Mouse (Mus musculus): ENCODE results near the gene Fgf15. TPM values are rescaled to one million over a fixed set of nuclear protein-coding genes. Genes with fewer than 3 reads are reported as not detected.
"Not testable (repeated sequence)": the region's sequence is repeated elsewhere in the genome, so short reads cannot be mapped to it uniquely, and the experiment has no call there.

The Fgf15 gene
- polyA plus RNA-seq, 1 experiment from 2014 or later: 43.7 TPM

DNA sequence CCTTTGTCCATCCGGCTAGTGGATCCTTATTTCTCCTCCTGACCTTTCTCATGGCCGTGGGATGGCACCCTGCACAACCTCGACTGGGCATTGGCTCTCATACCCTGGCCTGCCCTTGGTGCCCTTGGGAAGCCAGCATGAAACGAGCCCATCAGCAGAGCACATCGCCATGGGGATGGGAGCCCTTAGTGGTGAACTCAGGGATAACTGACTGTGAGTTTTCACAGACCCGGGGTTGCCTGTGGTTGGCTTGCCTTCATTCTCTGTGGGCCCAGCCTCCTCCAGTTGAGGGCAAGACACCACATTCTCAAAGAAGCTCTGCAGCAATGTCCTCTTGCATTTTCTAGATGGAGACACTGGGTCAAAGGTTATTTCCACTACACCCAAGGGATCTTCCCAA lies 4.0 kb upstream of the Fgf15 start:
- Histone ChIP-seq H3K4me3 (no peak overlapping the region), H3K4me1 (replicated peaks) (peaks cover 29% of the 10 kb centered on the region), H3K9ac (no peak overlapping the region), H3K36me3 (no peaks in the 10 kb centered on the region), H3K4me2 (no peak overlapping the region), H3K27ac (replicated peaks) (no peak overlapping the region), H3K9me3 (no peaks in the 10 kb centered on the region), H3K27me3 (peaks cover 14% of the 10 kb centered on the region)
- ATAC-seq (ENCODE audit: low FRiP score, low read depth): no peak
- WGBS: 33% methylated on average over 6 of the region's 6 CpGs

DNA sequence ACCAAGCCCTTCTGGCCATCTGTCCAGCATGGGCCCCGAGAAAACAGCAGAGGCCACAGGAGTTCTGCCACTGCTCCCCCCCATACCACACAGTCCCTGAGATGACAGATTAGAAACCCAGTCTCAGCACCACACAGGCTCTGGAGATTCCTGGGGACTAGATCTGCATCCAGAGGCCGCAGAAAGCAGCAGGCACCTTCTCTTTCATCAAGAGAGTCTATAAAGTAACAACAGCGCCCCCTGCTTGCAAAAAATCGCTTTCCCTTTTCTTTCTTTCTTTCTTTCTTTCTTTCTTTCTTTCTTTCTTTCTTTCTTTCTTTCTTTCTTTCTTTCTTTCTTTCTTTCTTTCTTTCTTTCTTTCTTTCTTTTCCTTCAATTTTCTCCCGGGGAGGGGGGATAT lies 2.1 kb upstream of the Fgf15 start:
- no peaks in the 10 kb centered on the region for H3K36me3 ChIP-seq
- 2% methylated on average over 5 of the region's 5 CpGs for WGBS
- H3K4me2 ChIP-seq: peak overlapping the region; percentile 87
- H3K4me1 ChIP-seq (replicated peaks): peaks cover 29% of the 10 kb centered on the region
- H3K4me3 ChIP-seq: no peak overlapping the region
- H3K27me3 ChIP-seq: peaks cover 20% of the 10 kb centered on the region
- no peak for ATAC-seq (ENCODE audit: low FRiP score, low read depth)
- H3K9me3 ChIP-seq: no peaks in the 10 kb centered on the region
- no peak overlapping the region for H3K9ac ChIP-seq
- H3K27ac ChIP-seq (replicated peaks): no peak overlapping the region

DNA sequence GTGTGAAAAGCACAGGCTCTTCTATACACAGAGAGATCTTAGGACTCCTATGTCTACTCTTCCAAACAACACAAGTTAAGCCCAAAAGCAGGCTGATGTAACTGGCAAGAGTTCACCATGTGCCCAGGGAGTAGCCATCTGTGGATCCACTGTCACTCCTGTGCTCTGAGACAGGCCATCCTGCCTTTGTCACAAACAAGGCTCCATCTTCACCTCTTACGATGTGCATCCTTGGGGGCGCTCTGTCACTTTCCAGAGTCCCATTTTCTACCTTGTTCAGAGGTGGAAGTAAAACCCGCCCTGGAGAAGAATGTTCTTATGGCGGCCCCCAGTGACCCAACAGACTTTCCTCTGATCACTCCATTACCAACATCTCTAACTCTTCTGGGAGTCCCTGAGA lies 1.6 kb upstream of the Fgf15 start:
- Histone ChIP-seq H3K27ac (replicated peaks) (no peak overlapping the region), H3K27me3 (peaks cover 20% of the 10 kb centered on the region)
- no peak for ATAC-seq (ENCODE audit: low FRiP score, low read depth)

DNA sequence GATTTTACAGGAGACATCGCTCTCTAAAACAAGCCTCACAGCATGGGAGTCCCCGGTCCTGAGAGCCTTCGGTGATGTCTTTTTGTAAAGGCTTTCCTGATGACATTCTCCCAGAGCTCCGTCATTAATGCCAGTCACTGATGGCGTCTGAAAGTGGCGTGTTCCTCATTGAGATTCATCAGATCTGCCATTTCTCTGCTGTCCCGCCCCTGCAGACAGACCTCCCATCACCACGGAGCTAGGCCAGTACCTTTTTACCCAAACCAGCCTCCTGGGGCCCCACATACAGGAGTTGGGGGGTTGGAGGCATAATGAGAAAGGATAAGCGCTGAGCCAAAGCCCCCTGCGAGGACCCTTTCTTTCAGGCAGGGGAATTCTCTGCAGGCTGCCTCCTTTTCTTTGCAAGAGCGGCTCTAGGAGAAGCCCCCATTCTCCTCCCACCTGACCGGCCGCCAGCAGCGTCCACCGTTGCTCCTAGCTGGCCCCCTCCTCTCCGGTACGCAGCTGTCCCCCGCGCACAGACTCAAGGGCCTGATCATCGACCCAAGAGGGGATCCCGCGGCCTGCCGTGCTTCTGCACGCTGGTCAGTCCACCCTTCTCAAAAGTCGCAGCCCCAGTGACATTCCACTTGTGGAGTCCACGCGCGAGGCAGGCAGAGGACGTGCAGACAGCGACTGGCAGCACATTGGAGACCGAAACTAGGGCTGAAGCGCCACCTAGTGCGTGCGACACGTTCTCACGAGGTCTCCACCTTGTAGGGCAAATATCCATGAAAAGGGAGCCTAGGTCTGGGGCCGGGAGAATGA lies 823 bp upstream of the Fgf15 start:
- H3K4me2 ChIP-seq: peak overlapping the region; percentile 87
- peak overlapping the region; percentile 44 for H3K4me3 ChIP-seq
- ATAC-seq (ENCODE audit: low FRiP score, low read depth): peak; percentile 80
- H3K27ac ChIP-seq (replicated peaks): peak overlapping the region; percentile 27; the same call in 1 of the 2 replicates
- H3K9me3 ChIP-seq: no peaks in the 10 kb centered on the region
- peaks cover 29% of the 10 kb centered on the region for H3K4me1 ChIP-seq (replicated peaks)
- under 1% methylated on average over 37 of the region's 37 CpGs for WGBS
- H3K27me3 ChIP-seq: peaks cover 20% of the 10 kb centered on the region
- peak overlapping the region; percentile 29 for H3K9ac ChIP-seq
- no peaks in the 10 kb centered on the region for H3K36me3 ChIP-seq

More for the DNA sequence above, 1.6 kb upstream of the Fgf15 start:
- 3% methylated on average over 4 of the region's 4 CpGs for WGBS
- Histone ChIP-seq H3K36me3 (no peaks in the 10 kb centered on the region), H3K4me3 (peak overlapping the region; percentile 44), H3K4me2 (peak overlapping the region; percentile 87), H3K4me1 (replicated peaks) (peaks cover 29% of the 10 kb centered on the region), H3K9ac (no peak overlapping the region; the same call in 1 of the 2 replicates), H3K9me3 (no peaks in the 10 kb centered on the region)

DNA sequence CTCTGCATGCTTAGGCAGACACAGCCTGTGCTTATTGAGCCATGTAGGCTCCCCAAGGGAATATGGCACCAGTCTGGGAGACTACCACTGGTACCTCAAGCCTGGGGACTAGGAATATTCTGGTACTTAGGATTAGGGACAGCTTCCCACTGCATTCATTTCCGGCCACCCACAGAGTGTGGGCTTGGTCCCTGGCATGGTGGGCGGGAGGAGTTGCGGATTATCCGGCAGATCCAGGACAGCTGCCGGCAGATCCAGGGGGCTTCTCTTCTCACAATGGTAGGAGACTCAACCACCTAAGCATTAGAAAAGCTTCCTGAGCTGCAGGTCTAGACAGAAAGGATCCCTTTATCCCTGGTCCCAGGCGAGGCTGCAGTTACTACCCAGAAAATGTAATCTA lies 2.2 kb downstream of the Fgf15 start:
- Histone ChIP-seq H3K4me2 (peak overlapping the region; percentile 87), H3K9ac (no peak overlapping the region), H3K4me1 (replicated peaks) (peaks cover 29% of the 10 kb centered on the region), H3K27me3 (peaks cover 20% of the 10 kb centered on the region), H3K4me3 (0 out of 2 replicates have a peak overlapping the region, but pooled peaks have one; percentile 3), H3K9me3 (no peaks in the 10 kb centered on the region), H3K36me3 (no peaks in the 10 kb centered on the region), H3K27ac (replicated peaks) (no peak overlapping the region)
- WGBS: 36% methylated on average over 6 of the region's 6 CpGs
- no peak for ATAC-seq (ENCODE audit: low FRiP score, low read depth)

DNA sequence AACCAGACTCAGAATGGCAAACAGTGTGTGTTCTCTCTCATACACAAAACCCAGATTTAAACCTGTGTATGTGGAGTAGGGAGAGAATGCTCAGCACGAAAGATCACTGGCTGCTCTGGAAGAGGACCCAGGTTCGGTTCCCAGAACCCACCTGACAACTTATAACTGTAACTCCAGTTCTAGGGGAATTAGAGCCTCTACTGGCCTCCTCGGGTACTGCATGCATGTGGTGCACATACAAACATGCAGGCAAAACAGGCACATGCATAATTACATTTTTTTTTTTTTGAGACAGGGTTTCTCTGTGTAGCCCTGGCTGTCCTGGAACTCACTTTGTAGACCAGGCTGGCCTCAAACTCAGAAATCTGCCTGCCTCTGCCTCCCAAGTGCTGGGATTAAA lies 9.2 kb downstream of the Fgf15 start:
- WGBS: 96% methylated on average over 3 of the region's 3 CpGs
- not testable (repeated sequence) for ATAC-seq (ENCODE audit: low FRiP score, low read depth); H3K36me3 ChIP-seq; H3K27me3 ChIP-seq; H3K9ac ChIP-seq; H3K4me2 ChIP-seq; H3K4me1 ChIP-seq (replicated peaks); H3K27ac ChIP-seq (replicated peaks); H3K4me3 ChIP-seq; H3K9me3 ChIP-seq

DNA sequence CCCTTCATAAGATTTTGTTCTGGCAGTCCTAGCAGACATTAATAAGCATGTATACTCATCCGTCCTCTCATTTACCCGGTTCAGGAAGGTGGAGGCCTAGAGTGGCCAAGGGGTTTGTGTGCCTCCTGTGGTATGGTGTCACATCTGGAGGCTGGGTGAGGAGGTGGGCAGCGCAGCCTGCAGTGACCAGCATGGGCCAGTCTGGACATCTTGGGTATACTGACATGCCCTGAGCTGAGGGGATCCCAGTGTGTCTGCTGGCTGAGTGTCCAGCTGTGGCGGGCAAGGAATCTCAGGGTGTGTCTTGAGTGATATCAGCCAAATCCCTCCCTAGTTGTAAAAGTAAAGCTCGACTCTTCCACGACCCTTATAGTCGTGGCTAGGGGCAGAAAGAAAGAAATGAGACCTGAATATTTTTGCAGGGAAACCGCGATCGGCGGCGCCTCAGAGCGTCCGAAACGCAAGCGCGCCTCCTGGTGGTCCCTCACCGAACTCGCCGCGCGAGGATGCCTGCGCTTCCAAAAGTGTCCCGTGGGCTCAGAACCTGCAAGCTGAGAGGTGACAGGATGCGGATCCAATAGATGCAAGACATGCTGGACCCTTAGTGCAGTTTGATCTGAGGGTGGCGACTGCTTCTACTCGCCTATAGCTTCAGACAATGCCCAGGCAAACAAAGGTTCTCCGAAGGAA lies 10.5 kb downstream of the Fgf15 start:
- Histone ChIP-seq H3K4me3 (peak overlapping the region; percentile 15; the same call in 1 of the 2 replicates), H3K9ac (no peak overlapping the region), H3K9me3 (no peaks in the 10 kb centered on the region), H3K4me2 (peak overlapping the region; percentile 48), H3K27ac (replicated peaks) (no peak overlapping the region), H3K36me3 (no peaks in the 10 kb centered on the region), H3K27me3 (no peaks in the 10 kb centered on the region), H3K4me1 (replicated peaks) (peaks cover 7% of the 10 kb centered on the region; the same call in 1 of the 2 replicates)
- ATAC-seq (ENCODE audit: low FRiP score, low read depth): peak; percentile 32; the same call in 1 of the 2 replicates
- 10% methylated on average over 28 of the region's 28 CpGs for whole genome bisulfite sequencing

DNA sequence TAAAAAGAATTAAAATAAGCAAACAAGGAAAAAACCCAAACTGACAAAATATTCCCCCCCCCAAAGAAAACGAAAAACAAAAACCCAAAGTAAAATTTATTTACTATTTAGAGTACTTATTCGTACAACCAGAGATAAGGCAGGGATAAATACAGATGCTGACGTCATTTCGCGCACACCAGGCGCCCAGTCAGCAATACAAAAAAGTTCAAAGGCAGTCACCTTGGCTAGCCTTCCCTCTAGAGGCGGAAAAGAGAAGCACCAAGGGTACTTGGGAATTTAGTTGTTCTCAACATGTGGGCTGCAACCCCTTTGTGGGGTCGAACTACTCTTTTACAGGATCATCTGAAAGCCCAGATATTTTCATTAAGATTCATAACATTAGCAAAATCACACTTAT lies 11.5 kb downstream of the Fgf15 start:
- Histone ChIP-seq H3K36me3 (no peaks in the 10 kb centered on the region), H3K4me1 (replicated peaks) (peaks cover 7% of the 10 kb centered on the region; the same call in 1 of the 2 replicates), H3K4me3 (no peak overlapping the region), H3K27ac (replicated peaks) (no peak overlapping the region), H3K9ac (no peak overlapping the region), H3K27me3 (no peaks in the 10 kb centered on the region), H3K9me3 (no peaks in the 10 kb centered on the region), H3K4me2 (no peak overlapping the region)
- 22% methylated on average over 8 of the region's 8 CpGs for WGBS
- no peak for ATAC-seq (ENCODE audit: low FRiP score, low read depth)

DNA sequence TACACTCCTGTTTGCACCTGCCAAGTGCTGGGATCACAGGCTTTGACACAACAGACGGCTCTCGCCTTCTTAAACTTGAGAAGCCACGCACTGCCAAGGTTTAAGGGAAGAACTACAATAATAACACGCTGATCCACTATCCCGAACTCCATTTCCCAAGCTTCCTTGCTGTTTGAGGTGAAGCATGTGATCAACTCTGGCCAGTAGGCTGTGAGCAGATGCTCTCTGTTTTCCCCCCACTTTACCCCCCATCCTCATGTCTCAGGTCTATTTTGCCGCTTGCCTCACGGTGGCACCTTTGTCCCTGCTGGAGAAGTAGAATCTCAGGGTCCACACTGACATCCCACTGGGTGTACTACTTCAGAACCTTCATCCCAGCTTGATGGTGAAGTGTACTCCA lies 12.4 kb downstream of the Fgf15 start:
- 0 out of 2 replicates have a peak, but pooled peaks have one; percentile 33 for ATAC-seq (ENCODE audit: low FRiP score, low read depth)
- Histone ChIP-seq H3K4me2 (no peak overlapping the region), H3K27ac (replicated peaks) (no peak overlapping the region), H3K27me3 (no peaks in the 10 kb centered on the region), H3K9ac (no peak overlapping the region), H3K36me3 (no peaks in the 10 kb centered on the region), H3K9me3 (no peaks in the 10 kb centered on the region), H3K4me3 (no peak overlapping the region), H3K4me1 (replicated peaks) (peaks cover 7% of the 10 kb centered on the region; the same call in 1 of the 2 replicates)
- 38% methylated on average over 7 of the region's 7 CpGs for WGBS

DNA sequence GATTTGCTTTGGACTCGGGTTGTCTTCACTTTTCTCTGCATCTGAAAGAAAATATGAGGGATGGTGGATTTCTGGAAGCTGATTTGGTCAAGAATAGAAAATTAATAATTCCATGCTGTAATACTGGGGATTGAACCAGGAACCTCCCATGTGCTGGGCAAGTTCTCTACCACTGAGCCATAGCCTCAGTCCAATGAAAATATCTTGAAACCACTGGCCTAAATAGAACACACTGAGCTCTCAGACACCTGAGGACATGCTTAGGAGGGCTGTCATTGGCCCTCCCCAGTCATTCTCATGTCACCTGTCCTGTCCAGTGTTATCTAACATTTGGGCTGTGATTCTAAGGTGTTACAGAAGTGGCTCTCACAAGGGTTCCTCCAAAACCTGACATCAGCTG lies 14.8 kb downstream of the Fgf15 start:
- Histone ChIP-seq H3K4me1 (replicated peaks) (peaks cover 16% of the 10 kb centered on the region), H3K4me3 (no peak overlapping the region), H3K9ac (no peak overlapping the region), H3K9me3 (no peaks in the 10 kb centered on the region), H3K36me3 (no peaks in the 10 kb centered on the region), H3K27ac (replicated peaks) (no peak overlapping the region), H3K4me2 (no peak overlapping the region), H3K27me3 (no peaks in the 10 kb centered on the region)
- 81% methylated on average over 1 of the region's 1 CpGs for WGBS
- ATAC-seq (ENCODE audit: low FRiP score, low read depth): no peak

DNA sequence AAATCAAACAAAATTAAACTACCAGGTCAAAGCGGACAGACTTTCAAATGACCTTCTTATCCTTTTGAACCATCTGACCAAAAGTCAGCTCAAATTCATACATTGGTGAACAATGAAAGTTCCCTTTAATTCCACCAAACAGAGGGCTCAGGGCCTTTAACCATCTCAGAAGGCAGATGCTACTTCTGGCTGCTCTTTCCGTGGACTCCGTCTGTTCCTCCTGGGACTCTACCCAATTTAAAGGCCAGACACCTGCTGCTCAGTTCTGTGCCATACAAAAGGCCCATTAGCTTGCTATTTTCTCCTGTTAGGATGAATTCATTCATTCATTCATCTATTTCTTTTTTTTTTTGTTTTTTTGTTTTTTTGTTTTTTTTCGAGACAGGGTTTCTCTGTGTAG lies 16.6 kb downstream of the Fgf15 start:
- Histone ChIP-seq H3K4me1 (replicated peaks) (peaks cover 15% of the 10 kb centered on the region), H3K9ac (no peak overlapping the region), H3K4me2 (no peak overlapping the region), H3K27ac (replicated peaks) (no peak overlapping the region), H3K36me3 (no peaks in the 10 kb centered on the region; the same call in 1 of the 2 replicates), H3K9me3 (no peaks in the 10 kb centered on the region), H3K27me3 (no peaks in the 10 kb centered on the region), H3K4me3 (no peak overlapping the region)
- 61% methylated on average over 4 of the region's 4 CpGs for WGBS
- no peak for ATAC-seq (ENCODE audit: low FRiP score, low read depth)

DNA sequence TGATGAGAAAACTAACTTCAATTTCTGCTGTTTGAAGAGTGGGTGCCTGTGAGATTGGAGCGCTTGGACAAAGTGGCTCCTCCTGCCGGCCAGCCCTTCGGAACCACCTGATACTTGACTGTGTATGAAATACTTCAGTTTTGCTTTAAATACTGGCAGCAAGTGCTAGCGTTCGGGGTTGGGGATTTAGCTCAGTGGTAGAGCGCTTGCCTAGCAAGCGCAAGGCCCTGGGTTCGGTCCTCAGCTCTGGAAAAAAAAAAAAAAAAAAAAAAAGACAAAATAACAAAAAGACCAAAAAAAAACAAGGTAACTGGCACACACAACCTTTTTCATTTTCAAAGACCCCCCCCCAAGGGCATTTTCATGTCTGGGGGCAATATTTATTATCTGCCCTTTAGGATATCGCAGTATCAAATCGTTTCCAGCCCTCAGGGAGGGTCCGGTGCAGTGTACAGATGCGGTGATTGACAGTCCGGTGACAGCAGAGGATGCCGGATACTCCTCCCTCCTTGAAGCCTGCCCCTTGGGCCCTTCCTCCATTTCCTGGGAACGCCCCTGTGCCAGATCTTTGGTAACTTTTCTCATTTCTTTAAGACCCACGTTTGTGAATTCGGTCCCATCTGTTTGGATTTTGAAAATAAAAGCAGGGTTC lies 18.1 kb downstream of the Fgf15 start:
- peak overlapping the region; percentile 90 for H3K4me2 ChIP-seq
- H3K36me3 ChIP-seq: peaks cover 8% of the 10 kb centered on the region
- no peaks in the 10 kb centered on the region for H3K27me3 ChIP-seq
- WGBS: 9% methylated on average over 17 of the region's 17 CpGs
- peaks cover 15% of the 10 kb centered on the region for H3K4me1 ChIP-seq (replicated peaks)
- peak; percentile 93 for ATAC-seq (ENCODE audit: low FRiP score, low read depth)
- H3K9me3 ChIP-seq: no peaks in the 10 kb centered on the region
- peak overlapping the region; percentile 85 for H3K27ac ChIP-seq (replicated peaks)
- H3K4me3 ChIP-seq: peak overlapping the region; percentile 87
- peak overlapping the region; percentile 89; the same call in 1 of the 2 replicates for H3K9ac ChIP-seq
